Mouse (Mus musculus) hindbrain, embryonic 10.5 days (tissue): ENCODE data around the gene Gpr45. TPM values are rescaled to one million over a fixed set of nuclear protein-coding genes. Genes with fewer than 3 reads are reported as not detected.
"Not testable (repeated sequence)": the region's sequence is repeated elsewhere in the genome, so short reads cannot be mapped to it uniquely, and the experiment has no call there.

Source experiments
- DNase-seq: peaks from one replicate; pipeline ENCODE4 v3.0.0-alpha.2; 2017; ENCODE audit warnings: low spot score
- H3K27ac ChIP-seq: fragments of 300-500 bp; sonication (generic); 2 replicates; pipeline ENCODE4 v1.5.1; 2016; ENCODE audit warnings: mild to moderate bottlenecking, moderate library complexity
- H3K27me3 ChIP-seq: fragments of 300-500 bp; sonication (generic); 2 replicates; pipeline ENCODE4 v1.6.1; 2016; ENCODE audit warnings: mild to moderate bottlenecking; ENCODE audit not compliant: poor library complexity, insufficient read depth, severe bottlenecking
- H3K36me3 ChIP-seq: fragments of 300-500 bp; sonication (generic); 2 replicates; pipeline ENCODE4 v1.6.1; 2016; ENCODE audit warnings: mild to moderate bottlenecking, moderate library complexity
- H3K4me1 ChIP-seq: fragments of 300-500 bp; sonication (generic); replicated peaks from 2 replicates; pipeline ENCODE4 v1.6.1; 2016; ENCODE audit warnings: mild to moderate bottlenecking
- H3K4me3 ChIP-seq: fragments of 300-500 bp; sonication (generic); 2 replicates; pipeline ENCODE4 v1.5.1; 2016; ENCODE audit warnings: mild to moderate bottlenecking, moderate library complexity
- H3K9me3 ChIP-seq: fragments of 300-500 bp; sonication (generic); 2 replicates; pipeline ENCODE4 v1.6.1; 2016; ENCODE audit warnings: mild to moderate bottlenecking, moderate library complexity
- WGBS: fragments of 180-500 bp; shearing (Covaris S2); methylation state at CpG from one replicate; pipeline ENCODE4 v1.1.7; 2016; 5-methylcytosine and 5-hydroxymethylcytosine counted together
- polyA plus RNA-seq: library from polyadenylated mRNA; unstranded; fragments of >200 nt; fragmentation: Nextera tagmentation; extraction: Ambion mirVana; gene quantifications from 2 replicates; pipeline ENCODE4 v1.2.1, GENCODE M21; 2016

The Gpr45 gene
- polyA plus RNA-seq, 1 experiment from 2014 or later = 13.0 TPM

GRCm38 (mm10) chr1:42984119-42984518 is 31.4 kb downstream of the Gpr45 start:
- 89% methylated on average over 3 of the region's 3 CpGs for WGBS
- Histone ChIP-seq H3K27ac (no peak overlapping the region), H3K36me3 (no peaks in the 10 kb centered on the region), H3K4me3 (no peak overlapping the region), H3K27me3 (no peaks in the 10 kb centered on the region), H3K9me3 (no peaks in the 10 kb centered on the region), H3K4me1 (no peaks in the 10 kb centered on the region)
- DNase-seq = no peak

- DNase-seq = no peak
- WGBS = 90% methylated on average over 2 of the region's 2 CpGs
- no peaks in the 10 kb centered on the region for H3K4me1 ChIP-seq
These were observed 36.3 kb downstream of the Gpr45 start for GRCm38 (mm10) chr1:42988996-42989395.

GRCm38 (mm10) chr1:43006051-43006514 is 53.4 kb downstream of the Gpr45 start:
- Histone ChIP-seq H3K27me3 (peaks cover 10% of the 10 kb centered on the region; the same call in 1 of the 2 replicates), H3K4me3 (peak overlapping the region; percentile 30), H3K4me1 (peaks cover 15% of the 10 kb centered on the region), H3K27ac (peak overlapping the region; percentile 57; the same call in 1 of the 2 replicates), H3K36me3 (no peaks in the 10 kb centered on the region), H3K9me3 (no peaks in the 10 kb centered on the region)
- peak; percentile 66 for DNase-seq
- WGBS = 38% methylated on average over 13 of the region's 13 CpGs

More at GRCm38 (mm10) chr1:42988996-42989395, 36.3 kb downstream of the Gpr45 start:
- Histone ChIP-seq H3K27ac (no peak overlapping the region), H3K9me3 (peaks cover 7% of the 10 kb centered on the region; the same call in 1 of the 2 replicates), H3K4me3 (no peak overlapping the region), H3K36me3 (no peaks in the 10 kb centered on the region), H3K27me3 (no peaks in the 10 kb centered on the region)

- WGBS = 76% methylated on average over 4 of the region's 4 CpGs
- Histone ChIP-seq H3K27ac (peak overlapping the region; percentile 57; the same call in 1 of the 2 replicates), H3K4me3 (peak overlapping the region; percentile 30)
These were observed 53.9 kb downstream of the Gpr45 start for GRCm38 (mm10) chr1:43006524-43006923.

GRCm38 (mm10) chr1:43010461-43010860 is 57.8 kb downstream of the Gpr45 start:
- Histone ChIP-seq H3K4me1 (peaks cover 13% of the 10 kb centered on the region), H3K4me3 (no peak overlapping the region), H3K36me3 (no peaks in the 10 kb centered on the region), H3K9me3 (no peaks in the 10 kb centered on the region), H3K27ac (no peak overlapping the region), H3K27me3 (peaks cover 10% of the 10 kb centered on the region; the same call in 1 of the 2 replicates)
- 82% methylated on average over 4 of the region's 4 CpGs for WGBS
- DNase-seq = no peak

More at GRCm38 (mm10) chr1:43006524-43006923, 53.9 kb downstream of the Gpr45 start:
- no peak for DNase-seq
- Histone ChIP-seq H3K9me3 (no peaks in the 10 kb centered on the region), H3K4me1 (peaks cover 15% of the 10 kb centered on the region), H3K27me3 (peaks cover 10% of the 10 kb centered on the region; the same call in 1 of the 2 replicates), H3K36me3 (no peaks in the 10 kb centered on the region)

GRCm38 (mm10) chr1:43015153-43015685 is 62.5 kb downstream of the Gpr45 start:
- not testable (repeated sequence) for H3K9me3 ChIP-seq, H3K4me3 ChIP-seq, H3K4me1 ChIP-seq, DNase-seq, H3K27me3 ChIP-seq, H3K36me3 ChIP-seq, H3K27ac ChIP-seq
- 87% methylated on average over 7 of the region's 7 CpGs for WGBS

GRCm38 (mm10) chr1:43036014-43036413 is 83.3 kb downstream of the Gpr45 start:
- WGBS = 84% methylated on average over 7 of the region's 7 CpGs
- no peak for DNase-seq
- Histone ChIP-seq H3K9me3 (no peaks in the 10 kb centered on the region), H3K36me3 (no peaks in the 10 kb centered on the region), H3K4me1 (no peaks in the 10 kb centered on the region), H3K27ac (no peak overlapping the region), H3K4me3 (no peak overlapping the region), H3K27me3 (no peaks in the 10 kb centered on the region)

GRCm38 (mm10) chr1:43042271-43042670 is 89.6 kb downstream of the Gpr45 start:
- H3K27ac ChIP-seq = no peak overlapping the region
- H3K4me3 ChIP-seq = no peak overlapping the region
- H3K4me1 ChIP-seq = peaks cover 4% of the 10 kb centered on the region; the same call in 1 of the 2 replicates
- 66% methylated on average over 6 of the region's 6 CpGs for WGBS
- no peaks in the 10 kb centered on the region for H3K9me3 ChIP-seq
- no peaks in the 10 kb centered on the region for H3K36me3 ChIP-seq
- no peaks in the 10 kb centered on the region for H3K27me3 ChIP-seq
- DNase-seq = no peak

- no peak overlapping the region for H3K4me3 ChIP-seq
- no peak overlapping the region for H3K27ac ChIP-seq
- H3K9me3 ChIP-seq = no peaks in the 10 kb centered on the region
- 79% methylated on average over 14 of the region's 14 CpGs for WGBS
- peaks cover 24% of the 10 kb centered on the region for H3K36me3 ChIP-seq
- DNase-seq = no peak
- peaks cover 4% of the 10 kb centered on the region; the same call in 1 of the 2 replicates for H3K4me1 ChIP-seq
- H3K27me3 ChIP-seq = no peaks in the 10 kb centered on the region
These were observed 92.7 kb downstream of the Gpr45 start for GRCm38 (mm10) chr1:43045204-43045982.

- H3K27me3 ChIP-seq = no peaks in the 10 kb centered on the region
- DNase-seq = no peak
- no peak overlapping the region for H3K27ac ChIP-seq
- H3K9me3 ChIP-seq = no peaks in the 10 kb centered on the region
- peaks cover 40% of the 10 kb centered on the region for H3K36me3 ChIP-seq
- no peak overlapping the region for H3K4me3 ChIP-seq
- H3K4me1 ChIP-seq = peaks cover 4% of the 10 kb centered on the region; the same call in 1 of the 2 replicates
- WGBS = 88% methylated on average over 2 of the region's 2 CpGs
These were observed 94.3 kb downstream of the Gpr45 start for GRCm38 (mm10) chr1:43046990-43047389.

GRCm38 (mm10) chr1:43047811-43048210 is 95.1 kb downstream of the Gpr45 start:
- 88% methylated on average over 10 of the region's 10 CpGs for WGBS
- Histone ChIP-seq H3K27ac (0 out of 2 replicates have a peak overlapping the region, but pooled peaks have one; percentile 16), H3K36me3 (peaks cover 46% of the 10 kb centered on the region), H3K4me3 (no peak overlapping the region), H3K4me1 (peaks cover 4% of the 10 kb centered on the region; the same call in 1 of the 2 replicates), H3K9me3 (no peaks in the 10 kb centered on the region), H3K27me3 (no peaks in the 10 kb centered on the region)
- DNase-seq = no peak

- peaks cover 87% of the 10 kb centered on the region for H3K36me3 ChIP-seq
- 95% methylated on average over 5 of the region's 5 CpGs for WGBS
- H3K4me3 ChIP-seq = no peak overlapping the region
- H3K27ac ChIP-seq = no peak overlapping the region
- no peaks in the 10 kb centered on the region for H3K4me1 ChIP-seq
- no peaks in the 10 kb centered on the region for H3K9me3 ChIP-seq
- DNase-seq = no peak
- H3K27me3 ChIP-seq = no peaks in the 10 kb centered on the region
These were observed 99.2 kb downstream of the Gpr45 start for GRCm38 (mm10) chr1:43051903-43052302.
